Mouse (Mus musculus) bone marrow macrophage, adult 2 months (primary cell): ENCODE results near the gene Chst13.

Source experiments
- CTCF ChIP-seq: IDR thresholded peaks from 2 replicates; pipeline ENCODE4 v1.5.1; 2012; ENCODE audit warnings: low read depth, mild to moderate bottlenecking, low read length, moderate library complexity
- POLR2A ChIP-seq: IDR thresholded peaks from 2 replicates; pipeline ENCODE4 v1.6.1; 2012; ENCODE audit warnings: mild to moderate bottlenecking, low read depth, low read length, borderline replicate concordance

DNA sequence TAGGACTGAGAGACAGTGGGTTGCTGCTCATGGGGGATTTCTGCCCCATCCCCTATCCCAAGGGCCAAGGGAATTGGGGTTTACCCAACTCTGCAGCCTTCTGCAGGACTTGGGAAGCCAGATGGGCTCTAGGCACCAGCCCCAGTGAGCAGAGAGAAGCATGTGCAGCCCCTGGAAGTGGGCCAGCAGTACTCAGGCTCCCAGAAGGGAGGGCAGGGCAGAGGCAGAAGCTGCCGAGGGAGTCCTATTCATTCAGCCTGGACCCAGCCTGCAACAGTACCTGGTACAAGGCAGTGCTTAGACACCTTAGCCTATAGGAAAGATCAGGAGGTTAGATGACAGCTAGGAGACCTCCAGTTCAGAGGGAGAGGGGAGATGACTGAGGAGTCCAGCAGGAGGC, 5.0 kb upstream of the Chst13 start:
- TF ChIP-seq POLR2A (no peak), CTCF (no peak)
